Mouse (Mus musculus): Measurements from ENCODE around the gene Arhgef2.
A peak's percentile ranks its signal among the peaks of the same experiment; 100 is the strongest.
"Not testable (repeated sequence)": the region's sequence is repeated elsewhere in the genome, so short reads cannot be mapped to it uniquely, and the experiment has no call there.

Arhgef2 gene

GRCm38 (mm10) chr3:88591044-88591443, 14.7 kb upstream of the Arhgef2 start:
- no peak for DNase-seq (ENCODE audit: low read depth)

- DNase-seq (ENCODE audit: low read depth) = peak; percentile 93
Measured at GRCm38 (mm10) chr3:88591950-88592731, 13.6 kb upstream of the Arhgef2 start.

GRCm38 (mm10) chr3:88592942-88593576, 12.7 kb upstream of the Arhgef2 start:
- peak; percentile 75 for DNase-seq (ENCODE audit: low read depth)

- no peak for DNase-seq (ENCODE audit: low read depth)
Measured at GRCm38 (mm10) chr3:88593893-88594580, 11.7 kb upstream of the Arhgef2 start.

- not testable (repeated sequence) for DNase-seq (ENCODE audit: low read depth)
Measured at GRCm38 (mm10) chr3:88596547-88596946, 9.2 kb upstream of the Arhgef2 start.

GRCm38 (mm10) chr3:88602466-88602865, 3.3 kb upstream of the Arhgef2 start:
- no peak for DNase-seq (ENCODE audit: low read depth)

- peak; percentile 86 for DNase-seq (ENCODE audit: low read depth)
Measured at GRCm38 (mm10) chr3:88603714-88604161, 2.0 kb upstream of the Arhgef2 start.

- DNase-seq (ENCODE audit: low read depth) = no peak
Measured at GRCm38 (mm10) chr3:88604863-88605262, 903 bp upstream of the Arhgef2 start.

GRCm38 (mm10) chr3:88607065-88607757, 1.4 kb downstream of the Arhgef2 start:
- peak; percentile 91 for DNase-seq (ENCODE audit: low read depth)

- DNase-seq (ENCODE audit: low read depth) = no peak
Measured at GRCm38 (mm10) chr3:88607758-88608138, 2.0 kb downstream of the Arhgef2 start.

GRCm38 (mm10) chr3:88609066-88609465, 3.3 kb downstream of the Arhgef2 start:
- no peak for DNase-seq (ENCODE audit: low read depth)

- DNase-seq (ENCODE audit: low read depth) = no peak
Measured at GRCm38 (mm10) chr3:88614418-88614817, 8.7 kb downstream of the Arhgef2 start.

- no peak for DNase-seq (ENCODE audit: low read depth)
Measured at GRCm38 (mm10) chr3:88615117-88615516, 9.4 kb downstream of the Arhgef2 start.

- no peak for DNase-seq (ENCODE audit: low read depth)
Measured at GRCm38 (mm10) chr3:88615902-88616391, 10.2 kb downstream of the Arhgef2 start.

GRCm38 (mm10) chr3:88616951-88617500, 11.3 kb downstream of the Arhgef2 start:
- DNase-seq (ENCODE audit: low read depth) = no peak

GRCm38 (mm10) chr3:88618074-88618871, 12.5 kb downstream of the Arhgef2 start:
- DNase-seq (ENCODE audit: low read depth) = no peak

- DNase-seq (ENCODE audit: low read depth) = no peak
Measured at GRCm38 (mm10) chr3:88619113-88620097, 13.6 kb downstream of the Arhgef2 start.

GRCm38 (mm10) chr3:88620146-88620991, 14.6 kb downstream of the Arhgef2 start:
- peak; percentile 71 for DNase-seq (ENCODE audit: low read depth)

Data from induced T-regulatory cell, adult 2 months (primary cell).